Mouse (Mus musculus) myocyte (in vitro differentiated cells): ENCODE results near the gene Vamp8. TPM values are rescaled to one million over a fixed set of nuclear protein-coding genes. Genes with fewer than 3 reads are reported as not detected.

ENCODE experiments used
- H3K27me3 ChIP-seq: one replicate; pipeline ENCODE4 v1.6.1; 2011; ENCODE audit not compliant: control insufficient read depth, insufficient read depth, insufficient read length
- H3K36me3 ChIP-seq: one replicate; pipeline ENCODE4 v1.6.1; 2011; ENCODE audit not compliant: control insufficient read depth, insufficient read depth
- H3K4me2 ChIP-seq: one replicate; pipeline ENCODE4 v1.6.1; 2011; ENCODE audit warnings: low read depth, control low read depth
- H3K4me3 ChIP-seq: one replicate; pipeline ENCODE4 v1.5.1; 2011; ENCODE audit warnings: mild to moderate bottlenecking, control low read depth, moderate library complexity
- H3K79me2 ChIP-seq: one replicate; pipeline ENCODE4 v1.6.1; 2011; ENCODE audit not compliant: control insufficient read depth, insufficient read depth
- H3ac ChIP-seq: one replicate; pipeline ENCODE4 v1.6.1; 2011; ENCODE audit not compliant: control insufficient read depth, insufficient read length
- CEBPB ChIP-seq: IDR thresholded peaks from 2 replicates; pipeline ENCODE4 v1.6.1; 2011; ENCODE audit warnings: mild to moderate bottlenecking, moderate library complexity; ENCODE audit not compliant: poor library complexity, insufficient read depth, severe bottlenecking
- E2F4 ChIP-seq: IDR thresholded peaks from one replicate; pipeline ENCODE4 v1.6.1; 2011; ENCODE audit warnings: mild to moderate bottlenecking, control low read depth, moderate library complexity; ENCODE audit not compliant: insufficient read depth
- MAX ChIP-seq: IDR thresholded peaks from one replicate; pipeline ENCODE4 v1.6.1; 2011; ENCODE audit warnings: low read depth, mild to moderate bottlenecking, control low read depth
- MYOD1 ChIP-seq, 3 experiments: IDR thresholded peaks; one replicate each; pipeline ENCODE4 v1.6.1; 2011; ENCODE audit warnings: control low read depth in 2 of 3, low read depth in 2 of 3, mild to moderate bottlenecking in 2 of 3, moderate library complexity in 1 of 3; ENCODE audit not compliant: insufficient read length in 2 of 3, control insufficient read depth in 1 of 3
- MYOG ChIP-seq, 3 experiments: IDR thresholded peaks; one replicate each; pipeline ENCODE4 v1.6.1; 2011; ENCODE audit warnings: control low read depth in 2 of 3, low read depth in 2 of 3, mild to moderate bottlenecking in 2 of 3; ENCODE audit not compliant: insufficient read length in 2 of 3, control insufficient read depth in 1 of 3, insufficient read depth in 1 of 3
- POLR2A ChIP-seq: IDR thresholded peaks from one replicate; pipeline ENCODE4 v1.6.1; 2011; ENCODE audit warnings: low read depth, mild to moderate bottlenecking, control low read depth, moderate library complexity; ENCODE audit not compliant: insufficient read length
- POLR2AphosphoS2 ChIP-seq: IDR thresholded peaks from one replicate; pipeline ENCODE4 v1.6.1; 2011; ENCODE audit warnings: low read depth, control low read depth; ENCODE audit not compliant: insufficient read length
- REST ChIP-seq: IDR thresholded peaks from one replicate; pipeline ENCODE4 v1.6.1; 2011; ENCODE audit warnings: mild to moderate bottlenecking, control low read depth, moderate library complexity; ENCODE audit not compliant: insufficient read depth, insufficient read length
- SRF ChIP-seq: IDR thresholded peaks from one replicate; pipeline ENCODE4 v1.6.1; 2011; ENCODE audit warnings: low read depth; ENCODE audit not compliant: control insufficient read depth, insufficient read length
- TCF12 ChIP-seq: IDR thresholded peaks from one replicate; pipeline ENCODE4 v1.6.1; 2011; ENCODE audit warnings: mild to moderate bottlenecking, control low read depth; ENCODE audit not compliant: poor library complexity, insufficient read depth, severe bottlenecking
- TCF3 ChIP-seq: IDR thresholded peaks from one replicate; pipeline ENCODE4 v1.6.1; 2011; ENCODE audit warnings: low read depth, control low read depth; ENCODE audit not compliant: insufficient read length
- USF1 ChIP-seq: IDR thresholded peaks from one replicate; pipeline ENCODE4 v1.6.1; 2011; ENCODE audit warnings: low read depth, mild to moderate bottlenecking, control low read depth, moderate library complexity
- polyA plus RNA-seq: library from polyadenylated mRNA; unstranded; fragments of >200 nt; fragmentation: generic; extraction: Trizol; gene quantifications from one replicate; pipeline ENCODE4 v1.2.1, GENCODE M21; 2012; ENCODE audit warnings: missing spikeins

The Vamp8 gene
- polyA plus RNA-seq, 1 experiment, result 107 TPM

GRCm38 (mm10) chr6:72420901-72421300, 30.4 kb upstream of the Vamp8 start:
- Histone ChIP-seq H3K27me3 (no peaks in the 10 kb centered on the region), H3K4me2 (no peak overlapping the region), H3K79me2 (peaks cover 9% of the 10 kb centered on the region), H3ac (no peak overlapping the region), H3K4me3 (no peak overlapping the region), H3K36me3 (peaks cover 36% of the 10 kb centered on the region)
- TF ChIP-seq USF1 (no peak), TCF3 (no peak), E2F4 (no peak)

- Histone ChIP-seq H3K4me2 (no peak overlapping the region), H3K36me3 (peaks cover 31% of the 10 kb centered on the region), H3ac (no peak overlapping the region), H3K27me3 (no peaks in the 10 kb centered on the region), H3K4me3 (no peak overlapping the region), H3K79me2 (peaks cover 20% of the 10 kb centered on the region)
- TF ChIP-seq POLR2AphosphoS2, result no peak
- TF ChIP-seq REST, result no peak
- no peak for TF ChIP-seq TCF3
- TF ChIP-seq SRF, result no peak
- no peak for TF ChIP-seq TCF12
- no peak for TF ChIP-seq USF1
- TF ChIP-seq MAX, result no peak
- TF ChIP-seq POLR2A, result no peak
These were observed 29.3 kb upstream of the Vamp8 start for GRCm38 (mm10) chr6:72419806-72420205.

GRCm38 (mm10) chr6:72418279-72418678, 27.8 kb upstream of the Vamp8 start:
- H3ac ChIP-seq, result no peak overlapping the region
- no peaks in the 10 kb centered on the region for H3K27me3 ChIP-seq
- TF ChIP-seq POLR2A, result no peak
- peaks cover 23% of the 10 kb centered on the region for H3K79me2 ChIP-seq
- H3K4me2 ChIP-seq, result no peak overlapping the region
- no peak overlapping the region for H3K4me3 ChIP-seq
- H3K36me3 ChIP-seq, result peaks cover 16% of the 10 kb centered on the region

GRCm38 (mm10) chr6:72415964-72416772, 25.7 kb upstream of the Vamp8 start:
- H3K4me3 ChIP-seq, result no peak overlapping the region

DNA sequence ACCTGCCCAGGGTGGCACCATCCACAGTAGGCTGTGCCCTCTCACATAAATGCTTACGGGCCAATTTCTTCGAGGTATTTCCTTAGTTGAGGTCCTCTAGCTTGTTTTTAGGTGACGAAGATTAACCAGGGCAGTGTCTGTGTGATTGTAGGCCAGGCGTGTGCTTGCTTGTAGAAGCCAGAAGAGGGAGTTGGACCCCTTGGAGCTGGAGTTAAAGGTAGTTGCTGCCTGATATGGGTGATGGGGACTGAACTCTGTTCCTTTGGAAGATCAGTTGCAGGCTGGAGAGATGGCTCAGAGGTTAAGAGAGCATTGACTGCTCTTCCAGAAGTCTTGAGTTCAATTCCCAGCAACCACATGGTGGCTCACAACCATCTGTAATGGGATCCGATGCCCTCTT, 24.7 kb upstream of the Vamp8 start:
- Histone ChIP-seq H3K27me3 (no peaks in the 10 kb centered on the region), H3K4me3 (peak overlapping the region; percentile 67), H3K4me2 (peak overlapping the region; percentile 96), H3K79me2 (peaks cover 23% of the 10 kb centered on the region), H3ac (no peak overlapping the region), H3K36me3 (peaks cover 4% of the 10 kb centered on the region)
- TF ChIP-seq POLR2A, result no peak
- no peak for TF ChIP-seq TCF3
- no peak for TF ChIP-seq MYOD1 (IDR thresholded peaks at IDR 0.05; ENCODE audit: control insufficient read depth in 1 of 3, insufficient read length in 2 of 3, low read depth in 2 of 3)
- TF ChIP-seq E2F4, result no peak
- no peak for TF ChIP-seq CEBPB
- TF ChIP-seq SRF, result no peak
- TF ChIP-seq USF1, result no peak
- TF ChIP-seq REST, result no peak
- TF ChIP-seq TCF12, result no peak
- TF ChIP-seq MYOG (IDR thresholded peaks at IDR 0.05; ENCODE audit: control insufficient read depth in 1 of 3, insufficient read depth in 1 of 3, insufficient read length in 2 of 3, low read depth in 2 of 3), result no peak
- no peak for TF ChIP-seq POLR2AphosphoS2
- TF ChIP-seq MAX, result no peak

More at GRCm38 (mm10) chr6:72415964-72416772, 25.7 kb upstream of the Vamp8 start:
- H3K27me3 ChIP-seq, result no peaks in the 10 kb centered on the region
- peaks cover 23% of the 10 kb centered on the region for H3K79me2 ChIP-seq
- no peak overlapping the region for H3ac ChIP-seq
- H3K36me3 ChIP-seq, result peaks cover 9% of the 10 kb centered on the region
- no peak for TF ChIP-seq TCF12
- TF ChIP-seq TCF3, result no peak
- TF ChIP-seq MYOD1 (IDR thresholded peaks at IDR 0.05; ENCODE audit: control insufficient read depth in 1 of 3, insufficient read length in 2 of 3, low read depth in 2 of 3), result no peak
- no peak for TF ChIP-seq MYOG (IDR thresholded peaks at IDR 0.05; ENCODE audit: control insufficient read depth in 1 of 3, insufficient read depth in 1 of 3, insufficient read length in 2 of 3, low read depth in 2 of 3)
- no peak for TF ChIP-seq USF1
- TF ChIP-seq E2F4, result no peak
- TF ChIP-seq CEBPB, result no peak
- TF ChIP-seq REST, result no peak
- TF ChIP-seq MAX, result no peak
- no peak for TF ChIP-seq POLR2A
- no peak for TF ChIP-seq SRF
- no peak for TF ChIP-seq POLR2AphosphoS2
- peak overlapping the region; percentile 15 for H3K4me2 ChIP-seq
